36 mouse cellular contexts compared by ENCODE assay signal in the genomic region with DNA sequence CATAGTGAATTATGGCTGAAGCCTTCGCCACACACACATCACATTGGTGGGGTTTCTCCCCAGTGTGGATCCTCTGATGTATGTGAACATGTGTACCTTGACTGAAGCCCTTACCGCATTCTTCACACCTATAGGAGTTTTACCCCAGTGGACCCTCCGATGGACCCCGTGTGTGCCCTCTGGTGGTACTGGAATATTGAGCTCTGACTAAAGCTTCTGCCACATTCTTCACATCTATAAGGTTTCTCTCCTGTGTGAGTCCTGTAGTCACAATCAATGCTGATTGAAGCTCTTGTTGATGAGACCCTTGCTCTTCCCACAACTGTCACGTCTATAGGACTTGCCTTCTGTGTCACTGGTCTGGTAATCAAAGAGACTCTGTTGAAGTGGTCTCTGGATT. TPM values are rescaled to one million over a fixed set of nuclear protein-coding genes. Genes with fewer than 3 reads are reported as not detected.
A peak's percentile ranks its signal among the peaks of the same experiment; 100 is the strongest.
DNase-seq lines count a peak whose midpoint lies in the region; ATAC-seq lines count a peak whose summit lies in the region.
"Had no signal": no experiment of that assay in that cellular context is flagged by ENCODE, and none has a peak within 500 bp of the region (broad histone marks: within the 10 kb centered on the region; RNA-seq: fewer than 3 reads in every experiment).

No protein-coding gene starts in this region.

- no peak overlapping the region for H3K4me3 ChIP-seq in midbrain, embryonic 11.5 days (ENCODE audit: low read depth, low read length)
- no peak overlapping the region for H3K4me3 ChIP-seq in midbrain, embryonic 15.5 days
- H3K4me3 ChIP-seq: erythroblast, embryonic 14.5 days; heart, embryonic 10.5 days; heart, embryonic 15.5 days; kidney, embryonic 15.5 days had no signal

- WGBS in midbrain, embryonic 11.5 days = 87% methylated on average over 5 of the region's 5 CpGs
- WGBS in midbrain, embryonic 15.5 days = 83% methylated on average over 5 of the region's 5 CpGs

- H3K9me3 ChIP-seq in midbrain, embryonic 11.5 days (ENCODE audit: control insufficient read depth, low read length) = no peaks in the 10 kb centered on the region
- no peaks in the 10 kb centered on the region for H3K9me3 ChIP-seq in midbrain, embryonic 15.5 days
- H3K9me3 ChIP-seq: heart, embryonic 10.5 days; heart, embryonic 15.5 days; kidney, embryonic 15.5 days had no signal

- no peak overlapping the region for H3K9ac ChIP-seq in midbrain, embryonic 11.5 days (ENCODE audit: low read length)
- no peak overlapping the region for H3K9ac ChIP-seq in midbrain, embryonic 15.5 days
- H3K9ac ChIP-seq: heart, embryonic 15.5 days; kidney, embryonic 15.5 days; liver, embryonic 14.5 days; lung, embryonic 14.5 days had no signal

- H3K4me1 ChIP-seq in midbrain, embryonic 11.5 days (ENCODE audit: control insufficient read depth, insufficient read depth, low read length) = no peaks in the 10 kb centered on the region
- no peaks in the 10 kb centered on the region for H3K4me1 ChIP-seq in midbrain, embryonic 15.5 days
- H3K4me1 ChIP-seq: heart, embryonic 10.5 days; heart, embryonic 15.5 days; kidney, embryonic 15.5 days had no signal

- ATAC-seq in midbrain, embryonic 11.5 days (ENCODE audit: low FRiP score) = no peak
- no peak for ATAC-seq in midbrain, embryonic 15.5 days (replicated peaks)
- ATAC-seq: forebrain, embryonic 16.5 days; hindbrain, embryonic 16.5 days; midbrain, embryonic 16.5 days had no signal

- peaks cover 23% of the 10 kb centered on the region for H3K36me3 ChIP-seq in midbrain, embryonic 11.5 days (ENCODE audit: control insufficient read depth, insufficient read depth, low read length)
- H3K36me3 ChIP-seq in midbrain, embryonic 15.5 days (replicated peaks) = peaks cover 42% of the 10 kb centered on the region

- no peak overlapping the region for H3K27ac ChIP-seq in midbrain, embryonic 11.5 days (ENCODE audit: low read depth, low read length)
- H3K27ac ChIP-seq in midbrain, embryonic 15.5 days = no peak overlapping the region
- H3K27ac ChIP-seq: heart, embryonic 10.5 days; heart, embryonic 15.5 days; kidney, embryonic 15.5 days; liver, embryonic 14.5 days had no signal

- no peak overlapping the region for H3K4me2 ChIP-seq in midbrain, embryonic 11.5 days
- no peak overlapping the region for H3K4me2 ChIP-seq in midbrain, embryonic 15.5 days
- H3K4me2 ChIP-seq: heart, embryonic 15.5 days; kidney, embryonic 15.5 days; lung, embryonic 14.5 days had no signal

- H3K27me3 ChIP-seq in midbrain, embryonic 11.5 days (ENCODE audit: control insufficient read depth, insufficient read depth, low read length) = no peaks in the 10 kb centered on the region
- no peaks in the 10 kb centered on the region for H3K27me3 ChIP-seq in midbrain, embryonic 15.5 days (replicated peaks)
- H3K27me3 ChIP-seq: heart, embryonic 15.5 days; kidney, embryonic 15.5 days had no signal

- peak; percentile 74 for DNase-seq in midbrain, embryonic 11.5 days (ENCODE audit: low spot score, missing footprints)
- peak; percentile 15 to 18 for DNase-seq in B cell, adult 2 months
- peak; percentile 58 for DNase-seq in ES-CJ7 (ENCODE audit: low read depth, low spot score)
- peak; percentile 73 for DNase-seq in ZHBTc4 (ENCODE audit: low read depth, low spot score)
- DNase-seq in lung, adult 18-20 months = no peak
- DNase-seq in urinary bladder, postnatal 36 days (ENCODE audit: low spot score in 2 of 2) = no peak
- no peak for DNase-seq in adrenal gland, postnatal 36 days
- DNase-seq: adrenal gland, adult 8-10 months; cerebellum, adult 11-12 months; gastrocnemius, postnatal 10 days; kidney, adult 18-20 months; kidney, postnatal 25 days; liver; lung, embryonic 14.5 days; lung, postnatal 14 days; thymus, postnatal 25 days had no signal

RNA-seq across cellular contexts. Expression of a gene that starts 13.4 kb away (rescaled TPM):
- 37.1 and 40.8 TPM in 2 replicates for polyA plus RNA-seq in midbrain, embryonic 11.5 days (2014; fragmentation: Nextera tagmentation; extraction: Ambion mirVana)
- 47.2 and 48.6 TPM in 2 replicates for polyA plus RNA-seq in midbrain, embryonic 15.5 days (2015; fragmentation: Nextera tagmentation; extraction: Ambion mirVana)
- 10 to 100 TPM in 1 of 2 experiments, 1 to 10 TPM in 1; 8.8 to 10.3 TPM for total RNA-seq in adrenal gland, postnatal 36 days (2021)
- polyA plus RNA-seq: erythroblast, embryonic 14.5 days had no signal

RNA-seq across cellular contexts. Expression of a gene that starts 17.4 kb away (rescaled TPM):
- polyA plus RNA-seq in midbrain, embryonic 11.5 days (2014; fragmentation: Nextera tagmentation; extraction: Ambion mirVana) = 7.1 and 8.8 TPM in 2 replicates
- polyA plus RNA-seq in midbrain, embryonic 15.5 days (2015; fragmentation: Nextera tagmentation; extraction: Ambion mirVana) = 8.3 and 9.6 TPM in 2 replicates
- total RNA-seq in adrenal gland, postnatal 36 days (2021) = 1 to 10 TPM; 4.7 to 5.2 TPM
- polyA plus RNA-seq: erythroblast, embryonic 14.5 days had no signal

RNA-seq across cellular contexts. Expression of a gene that starts 28.8 kb away (rescaled TPM):
- 13.0 and 14.3 TPM in 2 replicates for polyA plus RNA-seq in midbrain, embryonic 11.5 days (2014; fragmentation: Nextera tagmentation; extraction: Ambion mirVana)
- 23.6 and 24.5 TPM in 2 replicates for polyA plus RNA-seq in midbrain, embryonic 15.5 days (2015; fragmentation: Nextera tagmentation; extraction: Ambion mirVana)
- 1 to 10 TPM; 3.1 to 4.0 TPM for total RNA-seq in adrenal gland, postnatal 36 days (2021)

RNA-seq across cellular contexts. Expression of a gene that starts 33.1 kb away (rescaled TPM):
- 2.5 and 2.7 TPM in 2 replicates for polyA plus RNA-seq in midbrain, embryonic 11.5 days (2014; fragmentation: Nextera tagmentation; extraction: Ambion mirVana)
- polyA plus RNA-seq in midbrain, embryonic 15.5 days (2015; fragmentation: Nextera tagmentation; extraction: Ambion mirVana) = 7.0 and 7.9 TPM in 2 replicates
- total RNA-seq in adrenal gland, postnatal 36 days (2021) = 1 to 10 TPM; 2.0 to 2.1 TPM
- polyA plus RNA-seq: erythroblast, embryonic 14.5 days had no signal

RNA-seq across cellular contexts. Expression of a gene that starts 46.1 kb away (rescaled TPM):
- polyA plus RNA-seq in midbrain, embryonic 11.5 days (2014; fragmentation: Nextera tagmentation; extraction: Ambion mirVana) = 0.26 TPM in 1 of 2 replicates, not detected in the other
- 0.48 TPM in 1 of 2 replicates, not detected in the other for polyA plus RNA-seq in midbrain, embryonic 15.5 days (2015; fragmentation: Nextera tagmentation; extraction: Ambion mirVana)
- under 1 TPM; 0.36 to 0.56 TPM for total RNA-seq in adrenal gland, postnatal 36 days (2021)
- total RNA-seq: common myeloid progenitor, adult 5-6 weeks; gastrocnemius, postnatal 10 days; heart, postnatal 25 days; layer of hippocampus, adult 18-20 months; layer of hippocampus, postnatal 14 days; left cerebral cortex, postnatal 10 days; neutrophil, adult 5-6 weeks had no signal
- polyA plus RNA-seq: embryonic facial prominence, embryonic 14.5 days; erythroblast, embryonic 14.5 days; forebrain, embryonic 16.5 days; heart, embryonic 10.5 days; heart, embryonic 15.5 days; hindbrain, embryonic 11.5 days; intestine, embryonic 14.5 days; limb, embryonic 11.5 days; liver, embryonic 14.5 days; lung, embryonic 14.5 days; neural tube, embryonic 11.5 days had no signal

Comparison
In these comparisons a context has a peak if more than half of its experiments do, and no peak if none do; other contexts are left out.
1. DNase-seq: peak in midbrain, embryonic 11.5 days (single experiment), B cell, adult 2 months (2 of 2), ES-CJ7 (single experiment) and ZHBTc4 (single experiment); none in lung, adult 18-20 months (0 of 2), urinary bladder, postnatal 36 days (0 of 2) and adrenal gland, postnatal 36 days (0 of 2).